Mouse (Mus musculus) erythroblast, adult 5-6 weeks (primary cell): ENCODE measurements around the gene Mfsd14b. TPM values are rescaled to one million over a fixed set of nuclear protein-coding genes. Genes with fewer than 3 reads are reported as not detected.

ENCODE experiments used
- ATAC-seq: replicated peaks from 2 replicates; pipeline ENCODE4 v1.8.0; 2016; ENCODE audit warnings: moderate number of reproducible peaks, mild to moderate bottlenecking, moderate TSS enrichment, inconsistent platforms; ENCODE audit not compliant: poor library complexity, low FRiP score, severe bottlenecking
- total RNA-seq, 2 experiments: library from RNA; stranded (forward) in 1 of 2; stranded (reverse) in 1 of 2; fragments of 150-400 nt in 1 of 2; fragments of 200-764, 138-1000 nt in 1 of 2; gene quantifications; 2 replicates each; pipeline versions ENCODE4 v1.2.3 to v1.2.4; 2015 to 2017; ENCODE audit warnings: low replicate concordance in 2 of 2

The Mfsd14b gene
- total RNA-seq (2015; ENCODE audit: low replicate concordance): 33.2 and 40.0 TPM in 2 replicates
- 35.5 and 43.9 TPM in 2 replicates for total RNA-seq (2017; ENCODE audit: low replicate concordance)

DNA sequence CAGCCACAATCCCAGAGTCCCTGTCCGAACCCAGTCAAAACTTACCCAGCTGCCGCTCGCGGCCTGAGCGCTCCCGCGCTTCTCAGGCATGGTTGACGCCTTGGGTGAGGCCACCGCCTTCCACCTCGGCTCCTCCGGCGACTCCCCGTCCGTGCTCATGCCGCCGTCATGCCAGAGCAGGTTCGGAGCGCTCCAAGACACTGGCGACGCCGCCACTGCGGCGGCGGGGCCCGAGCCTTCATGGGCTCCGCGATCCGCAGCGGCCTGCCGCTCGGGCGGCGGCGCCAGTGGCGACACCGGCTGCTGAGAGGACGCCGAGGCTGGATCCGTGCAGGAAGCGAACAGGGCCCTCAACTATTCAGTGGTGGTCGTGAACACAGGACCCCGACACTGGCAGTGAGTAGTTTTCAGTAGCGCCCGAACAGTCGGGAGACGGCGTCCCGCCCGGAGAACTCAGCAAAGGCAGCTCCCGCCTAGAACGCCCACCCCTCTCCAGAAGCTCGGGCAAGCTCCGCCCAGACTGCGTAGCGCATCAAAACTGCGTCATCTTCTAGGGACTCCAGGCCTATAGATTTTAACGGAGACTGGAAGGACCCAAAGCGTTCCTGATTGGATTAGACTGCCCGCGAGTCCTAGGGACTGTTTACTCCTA lies at the start of gene Mfsd14b:
Mfsd14b (minus strand) TSS at position 517 of the 652 bp plus-strand sequence.
- peak; percentile 96 for ATAC-seq

DNA sequence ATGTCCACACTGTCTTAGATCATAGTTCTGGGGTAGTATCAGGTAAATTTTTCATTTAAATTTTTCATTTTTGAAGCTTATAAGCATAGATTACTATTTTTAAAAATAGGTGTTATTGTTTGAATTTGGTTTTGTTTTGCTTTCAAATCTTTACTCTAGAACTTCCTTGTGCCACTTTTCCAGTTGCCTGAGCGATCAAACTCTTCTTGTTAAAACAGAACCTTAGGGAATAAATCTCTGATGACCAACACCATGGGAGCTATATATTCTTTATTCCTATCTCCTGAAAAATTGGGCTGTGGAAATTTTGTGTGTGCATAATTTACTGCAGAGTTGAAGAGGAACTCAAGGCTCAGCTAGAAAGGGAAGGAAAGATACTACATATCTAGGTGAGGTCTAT lies 37.2 kb upstream of the Mfsd14b start, which contains the start of gene Olfr466:
Olfr466 (plus strand) TSS at position 301 of the 400 bp plus-strand sequence.
- ATAC-seq: no peak

DNA sequence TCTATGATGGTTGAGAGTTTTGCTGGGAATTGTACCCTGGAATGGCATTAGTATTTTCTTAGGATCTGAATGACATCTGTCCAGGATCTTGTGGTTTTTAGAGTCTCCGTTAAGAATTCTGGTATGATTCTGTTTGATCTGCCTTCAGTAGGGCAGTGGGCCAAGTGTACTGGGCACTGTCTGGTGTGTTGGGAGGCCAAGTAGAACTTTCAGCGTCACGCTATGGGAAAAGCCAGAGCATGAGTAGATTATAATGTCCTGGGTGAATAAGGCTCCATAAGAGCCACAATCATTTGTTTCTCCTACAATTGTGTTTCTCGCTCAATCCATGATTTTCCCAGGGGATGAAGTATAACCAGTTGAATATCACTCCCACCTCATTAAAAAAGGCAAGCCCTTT lies 25.0 kb upstream of the Mfsd14b start, which contains the start of gene Olfr465-ps1:
Olfr465-ps1 (plus strand) TSS at position 301 of the 400 bp plus-strand sequence.
- no peak for ATAC-seq

DNA sequence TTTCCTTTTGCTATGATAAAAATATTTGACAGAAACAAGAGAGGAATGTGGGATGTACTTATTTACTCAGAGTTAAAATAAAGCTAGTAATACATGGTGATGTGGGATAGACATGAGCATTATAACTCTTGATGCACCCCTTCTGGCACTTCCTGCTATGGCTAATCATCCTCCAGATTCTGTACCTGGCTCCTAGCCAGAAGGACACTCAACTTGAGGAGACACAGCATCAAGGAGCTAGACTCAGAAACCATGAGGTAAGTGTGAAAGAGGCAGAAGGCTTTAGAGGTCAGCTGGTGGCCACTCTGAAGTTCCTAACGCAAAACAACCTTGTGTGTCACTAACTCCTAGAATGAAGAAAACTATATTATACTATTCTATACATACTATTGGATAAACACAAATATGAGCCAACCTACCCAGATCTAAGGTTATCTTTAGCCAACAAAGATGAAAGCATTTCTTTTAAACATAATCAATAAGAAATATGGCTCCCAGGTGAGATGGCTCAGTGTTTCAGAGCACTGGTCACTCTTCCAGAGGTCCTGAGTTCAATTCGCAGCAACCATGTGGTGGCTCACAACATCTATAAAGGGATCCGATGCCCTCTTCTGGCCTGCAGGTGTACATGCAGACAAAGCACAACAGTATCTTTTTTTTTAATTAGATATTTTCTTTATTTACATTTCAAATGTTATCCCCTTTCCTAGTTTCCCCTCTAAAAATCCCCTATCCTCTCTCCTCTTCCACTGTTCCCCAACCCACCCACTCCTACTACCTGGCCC lies 14.5 kb upstream of the Mfsd14b start:
- ATAC-seq: no peak

DNA sequence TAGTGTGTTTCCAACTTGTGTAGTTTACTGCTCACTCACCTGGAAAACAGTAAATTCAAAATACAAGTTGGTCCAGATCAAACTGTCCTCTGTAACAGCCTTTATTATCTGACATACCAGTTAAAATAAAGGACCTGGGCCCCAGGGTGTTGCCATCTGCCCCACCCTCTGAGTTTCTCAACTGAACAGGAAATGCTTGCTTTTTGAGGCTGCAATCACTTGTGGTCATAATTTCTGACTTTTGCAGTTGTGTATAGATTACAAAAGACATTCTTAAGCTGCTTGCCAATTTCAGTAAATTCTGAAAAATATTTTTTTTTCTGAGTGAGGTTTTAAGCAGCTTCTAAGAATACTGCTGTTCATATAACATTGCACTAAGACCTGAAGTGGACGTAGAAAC lies 9.3 kb upstream of the Mfsd14b start:
- ATAC-seq: no peak

DNA sequence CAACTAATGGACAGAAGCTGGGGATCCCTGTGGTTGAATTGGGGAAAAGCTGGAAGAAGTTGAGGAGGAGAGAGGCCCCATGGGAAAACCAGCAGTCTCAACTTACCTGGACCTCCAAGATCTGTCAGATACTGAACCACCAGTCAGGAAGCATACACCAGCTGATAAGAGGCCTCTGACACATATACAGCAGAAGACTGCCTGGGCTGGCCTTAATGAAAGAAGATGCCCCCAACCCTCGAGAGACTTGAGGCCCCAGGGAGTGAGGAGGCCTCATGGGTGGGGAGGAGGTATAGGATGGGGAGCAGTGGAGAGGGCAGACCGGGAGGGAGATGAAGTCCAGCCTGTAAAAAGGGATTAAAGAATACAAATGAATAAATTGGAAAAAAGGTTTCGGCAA lies 8.2 kb upstream of the Mfsd14b start:
- ATAC-seq: no peak

DNA sequence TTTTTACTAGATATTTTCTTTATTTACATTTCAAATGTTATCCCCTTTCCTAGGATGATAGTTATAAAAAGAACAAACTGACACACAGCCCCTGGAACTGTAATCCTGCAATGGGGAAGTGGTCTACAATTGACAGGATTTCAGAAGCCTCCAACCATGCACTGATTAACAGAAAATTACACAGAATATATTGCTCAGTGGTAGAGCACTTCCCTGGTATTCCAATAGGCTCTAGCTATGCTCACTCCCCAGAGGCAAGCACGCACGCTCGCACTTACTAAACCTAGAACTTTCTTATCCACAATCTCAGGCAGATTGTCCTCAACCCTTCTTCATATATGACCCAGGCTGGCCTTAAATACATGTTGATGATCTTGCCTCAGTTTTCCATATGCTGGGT lies 464 bp upstream of the Mfsd14b start:
- no peak for ATAC-seq

DNA sequence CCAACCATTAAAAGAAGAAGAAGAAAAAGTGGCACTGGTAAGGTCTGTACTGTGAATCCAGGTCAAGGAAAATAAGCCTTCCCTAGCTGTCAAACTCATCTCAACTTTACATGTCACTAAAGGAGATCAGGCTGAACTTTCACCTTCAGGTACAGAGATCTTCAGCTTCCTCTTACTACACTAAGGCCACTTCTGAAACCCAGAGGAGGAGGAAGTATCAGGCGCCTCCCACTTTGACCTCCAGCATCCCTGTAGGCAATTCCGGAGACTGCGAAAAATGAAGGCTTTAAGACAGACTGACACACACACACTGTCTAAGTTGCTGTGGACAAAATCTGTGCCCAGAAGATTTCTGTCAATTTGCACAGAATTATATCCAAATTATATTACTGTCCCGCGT lies 814 bp downstream of the Mfsd14b start:
- peak; percentile 71 for ATAC-seq

DNA sequence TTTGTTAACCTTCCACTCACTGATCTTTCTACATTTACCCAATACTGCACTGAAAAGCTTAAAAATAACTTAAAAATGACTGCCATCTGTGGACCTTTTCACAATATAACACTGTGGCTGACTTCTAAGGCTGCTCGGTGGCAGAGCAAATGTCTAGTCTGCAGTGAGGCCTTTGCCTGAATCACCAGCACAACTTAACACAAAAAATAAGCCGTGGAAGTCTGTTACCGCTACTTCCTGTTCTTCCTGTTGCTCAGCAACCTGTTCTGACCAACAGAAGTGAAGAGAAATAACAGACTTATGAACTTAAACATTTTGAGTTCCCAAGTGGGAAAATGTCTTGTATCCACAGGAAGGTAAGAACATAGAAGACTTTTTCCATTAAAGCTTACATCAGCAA lies 11.5 kb downstream of the Mfsd14b start:
- ATAC-seq: no peak

DNA sequence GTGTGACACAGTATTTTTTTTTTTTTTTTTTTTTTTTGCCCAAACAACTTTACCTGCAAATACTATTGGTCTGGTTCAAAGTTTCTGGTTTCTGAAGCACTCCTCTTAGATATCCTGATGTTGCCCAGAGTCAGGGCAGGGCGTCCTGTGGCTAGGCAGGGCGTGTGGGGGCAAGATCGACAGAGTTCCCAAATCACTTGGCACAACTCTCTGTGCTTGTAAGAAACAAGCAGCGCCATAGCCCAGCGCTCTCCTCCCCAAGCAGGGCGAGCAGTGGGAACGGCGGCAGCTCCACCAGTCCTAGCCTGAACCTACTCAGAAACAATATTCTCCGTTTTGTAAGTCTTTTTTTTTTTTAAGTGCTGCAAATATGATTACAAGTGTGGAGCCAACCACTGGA lies 12.1 kb downstream of the Mfsd14b start:
- no peak for ATAC-seq

DNA sequence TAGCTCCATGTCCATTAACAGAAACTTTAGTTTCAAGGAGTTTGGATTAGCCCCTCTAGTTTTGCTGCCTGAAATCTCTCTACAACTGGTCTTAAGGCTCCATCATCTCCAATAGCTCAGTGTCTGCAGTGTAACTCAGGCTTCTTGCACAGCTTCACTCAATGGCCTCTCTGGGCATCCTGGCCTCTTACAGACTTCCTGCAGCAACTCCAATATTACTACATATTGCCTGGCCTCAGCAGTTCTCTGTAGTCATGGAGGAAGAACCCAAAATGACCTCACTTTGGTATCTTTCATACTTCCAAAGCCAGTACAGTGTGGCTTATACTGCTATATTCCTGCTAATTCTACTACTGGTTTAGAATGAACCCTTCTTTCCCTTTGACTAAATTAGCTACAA lies 15.8 kb downstream of the Mfsd14b start:
- no peak for ATAC-seq

DNA sequence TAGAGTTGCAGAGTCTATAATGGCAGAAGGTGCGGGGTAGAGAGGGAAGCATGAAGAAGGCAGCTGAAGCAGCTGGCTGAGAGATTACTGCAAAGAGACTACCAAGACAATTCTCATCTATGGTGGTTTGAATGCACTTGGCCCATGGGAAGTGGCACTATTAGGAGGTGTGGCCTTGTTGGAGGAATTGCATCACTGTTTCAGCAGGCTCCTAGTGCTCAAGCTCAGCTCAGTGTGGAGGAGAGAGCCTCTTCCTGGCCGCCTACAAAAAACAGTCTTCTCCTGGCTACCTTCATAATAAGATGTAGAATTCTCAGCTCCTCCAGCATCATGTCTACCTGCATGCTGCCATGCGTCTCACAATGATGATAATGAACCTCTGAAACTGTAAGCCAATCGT lies 16.9 kb downstream of the Mfsd14b start:
- ATAC-seq: no peak

DNA sequence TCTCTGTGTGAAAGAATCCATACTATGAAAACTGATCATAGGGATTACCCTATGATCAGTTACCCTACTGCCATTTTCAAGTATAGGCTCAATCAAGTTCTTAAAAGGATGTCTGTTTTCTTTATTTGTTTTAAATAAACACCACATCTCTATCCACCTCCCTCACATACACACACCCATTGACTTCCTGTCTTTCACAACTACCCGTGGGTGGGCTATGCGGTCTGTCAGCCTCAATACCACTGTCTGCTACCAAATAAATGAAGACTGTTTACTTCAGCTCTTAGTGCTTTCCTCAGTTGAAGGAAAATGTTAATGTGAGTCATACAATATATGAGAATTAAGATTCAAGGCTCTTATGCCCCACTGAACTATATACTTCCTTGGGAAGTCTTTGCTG lies 42.8 kb downstream of the Mfsd14b start:
- ATAC-seq: no peak

DNA sequence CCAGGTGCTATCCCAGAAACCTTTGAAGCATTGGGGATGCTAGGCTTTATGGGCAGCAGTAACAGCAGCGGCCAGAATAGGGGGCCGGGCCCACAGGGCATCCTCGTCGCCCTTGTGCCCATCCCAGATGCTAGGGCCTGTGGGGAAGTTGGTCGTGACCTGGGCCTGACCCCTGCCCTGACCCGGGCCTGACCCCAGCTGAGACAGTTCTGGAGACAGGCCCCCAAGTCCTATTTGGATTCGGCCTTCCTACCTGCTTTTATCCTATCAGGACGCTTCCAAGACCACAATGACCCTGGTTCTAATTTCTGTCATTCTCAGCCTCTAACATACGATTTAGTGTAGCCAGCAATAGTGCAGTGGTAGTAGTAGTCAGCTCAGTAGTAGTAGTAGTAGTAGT lies 60.1 kb downstream of the Mfsd14b start, which contains the start of gene Prss47:
Prss47 (minus strand) TSS at position 101 of the 400 bp plus-strand sequence.
- ATAC-seq: no peak

DNA sequence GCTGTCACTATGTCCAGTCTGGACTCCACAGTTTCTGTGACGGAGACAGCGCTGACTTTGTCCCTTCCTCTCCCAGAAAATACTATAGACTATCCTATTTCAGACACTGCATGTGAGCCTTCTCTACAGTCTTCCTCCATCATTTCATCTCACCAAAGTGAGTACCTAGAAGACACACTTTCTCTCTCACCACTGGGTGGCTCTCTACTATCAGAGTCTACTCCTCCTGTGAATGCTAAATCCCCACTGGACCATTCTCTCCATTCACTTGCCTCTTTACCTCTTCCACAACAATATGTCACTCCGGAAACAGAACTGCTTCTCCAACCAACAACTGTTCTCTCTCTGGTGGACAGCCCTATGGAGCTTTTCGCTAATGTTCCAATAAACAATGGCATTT lies 77.7 kb downstream of the Mfsd14b start:
- ATAC-seq: no peak

DNA sequence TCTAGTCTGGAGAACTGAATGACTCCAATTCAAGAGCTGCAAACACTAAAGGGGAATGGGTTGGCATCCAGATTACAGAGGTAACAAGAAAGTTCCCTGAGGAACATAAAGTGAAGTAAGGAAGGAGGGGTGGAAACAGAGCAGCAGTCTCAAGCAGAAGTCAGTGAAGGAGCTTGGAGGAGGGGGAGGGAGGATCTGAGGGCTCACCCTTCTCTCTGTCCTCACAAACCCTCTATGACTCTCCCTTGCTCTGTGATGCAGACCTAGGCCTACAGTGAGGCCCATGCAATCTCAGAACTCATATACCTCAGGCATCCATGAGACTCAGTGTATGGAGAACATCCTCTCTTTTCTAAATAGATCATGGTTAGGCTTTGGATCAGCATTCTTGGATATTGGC lies 80.0 kb downstream of the Mfsd14b start, which contains the start of gene Spata31d1c:
Spata31d1c (plus strand) TSS at position 301 of the 400 bp plus-strand sequence.
- ATAC-seq: no peak

Other genes with a start within 250 kb of the Mfsd14b start
- gene Cntnap3, start 209.0 kb downstream of the Mfsd14b start, total RNA-seq (2015; ENCODE audit: low replicate concordance): not detected in 2 replicates
- not detected in 2 replicates for gene Cntnap3, start 209.0 kb downstream of the Mfsd14b start, total RNA-seq (2017; ENCODE audit: low replicate concordance)
- not detected in 2 replicates for gene Spata31, start 195.6 kb downstream of the Mfsd14b start, total RNA-seq (2015; ENCODE audit: low replicate concordance)
- 0.84 TPM in 1 of 2 replicates, not detected in the other for gene Spata31, start 195.6 kb downstream of the Mfsd14b start, total RNA-seq (2017; ENCODE audit: low replicate concordance)
- not detected in 2 replicates for gene Spata31d1c, start 79.9 kb downstream of the Mfsd14b start, total RNA-seq (2015; ENCODE audit: low replicate concordance)
- gene Spata31d1c, start 79.9 kb downstream of the Mfsd14b start, total RNA-seq (2017; ENCODE audit: low replicate concordance): not detected in 2 replicates
- gene Prss47, start 60.2 kb downstream of the Mfsd14b start, total RNA-seq (2015; ENCODE audit: low replicate concordance): not detected in 2 replicates
- not detected in 2 replicates for gene Prss47, start 60.2 kb downstream of the Mfsd14b start, total RNA-seq (2017; ENCODE audit: low replicate concordance)
- gene Olfr465-ps1, start 25.1 kb upstream of the Mfsd14b start, total RNA-seq (2015; ENCODE audit: low replicate concordance): not detected in 2 replicates
- gene Olfr465-ps1, start 25.1 kb upstream of the Mfsd14b start, total RNA-seq (2017; ENCODE audit: low replicate concordance): not detected in 2 replicates
- gene Olfr466, start 37.3 kb upstream of the Mfsd14b start, total RNA-seq (2015; ENCODE audit: low replicate concordance): not detected in 2 replicates
- gene Olfr466, start 37.3 kb upstream of the Mfsd14b start, total RNA-seq (2017; ENCODE audit: low replicate concordance): 0.28 TPM in 1 of 2 replicates, not detected in the other
- gene Nlrp4f, start 93.0 kb upstream of the Mfsd14b start, total RNA-seq (2015; ENCODE audit: low replicate concordance): not detected in 2 replicates
- gene Nlrp4f, start 93.0 kb upstream of the Mfsd14b start, total RNA-seq (2017; ENCODE audit: low replicate concordance): not detected in 2 replicates
- gene Gm10775, start 146.6 kb upstream of the Mfsd14b start, total RNA-seq (2015; ENCODE audit: low replicate concordance): not detected in 2 replicates
- gene Gm10775, start 146.6 kb upstream of the Mfsd14b start, total RNA-seq (2017; ENCODE audit: low replicate concordance): not detected in 2 replicates
- gene Zfp369, start 165.8 kb upstream of the Mfsd14b start, total RNA-seq (2015; ENCODE audit: low replicate concordance): 10.6 and 11.1 TPM in 2 replicates
- gene Zfp369, start 165.8 kb upstream of the Mfsd14b start, total RNA-seq (2017; ENCODE audit: low replicate concordance): 21.6 and 21.9 TPM in 2 replicates